Mouse (Mus musculus): ENCODE results near the gene Xpa. TPM values are rescaled to one million over a fixed set of nuclear protein-coding genes. Genes with fewer than 3 reads are reported as not detected.
A peak's percentile ranks its signal among the peaks of the same experiment; 100 is the strongest.

Xpa gene
- total and polyA plus RNA-seq, 2 experiments from 2014 or later = 13.2 to 35.5 TPM

GRCm38 (mm10) chr4:46171761-46172160 lies 24.4 kb downstream of the Xpa start:
- peaks cover 68% of the 10 kb centered on the region for H3K36me3 ChIP-seq (ENCODE audit: insufficient read depth, low read length)
- no peaks in the 10 kb centered on the region for H3K27me3 ChIP-seq (ENCODE audit: insufficient read depth, low read length)
- 89% methylated on average over 7 of the region's 7 CpGs for WGBS
- H3K4me3 ChIP-seq (ENCODE audit: low read depth, low read length) = no peak overlapping the region
- DNase-seq (ENCODE audit: low spot score) (no peak), ATAC-seq (ENCODE audit: low FRiP score) (no peak)
- no peak for TF ChIP-seq CTCF (IDR thresholded peaks at IDR 0.05)
- no peak overlapping the region for H3K4me2 ChIP-seq (ENCODE audit: low read depth, low read length, poor library complexity, severe bottlenecking)
- no peak overlapping the region for H3K27ac ChIP-seq (ENCODE audit: low read depth, low read length)
- no peaks in the 10 kb centered on the region for H3K4me1 ChIP-seq (ENCODE audit: insufficient read depth, low read length)
- H3K9me3 ChIP-seq (ENCODE audit: low read length) = no peaks in the 10 kb centered on the region
- no peak overlapping the region for H3K9ac ChIP-seq (replicated peaks; ENCODE audit: low read length, poor library complexity, severe bottlenecking)

GRCm38 (mm10) chr4:46165831-46166230 lies 30.3 kb downstream of the Xpa start:
- TF ChIP-seq CTCF (IDR thresholded peaks at IDR 0.05) = no peak
- H3K4me1 ChIP-seq (ENCODE audit: insufficient read depth, low read length) = no peaks in the 10 kb centered on the region
- 95% methylated on average over 5 of the region's 5 CpGs for WGBS
- H3K36me3 ChIP-seq (ENCODE audit: insufficient read depth, low read length) = peaks cover 70% of the 10 kb centered on the region
- H3K27ac ChIP-seq (ENCODE audit: low read depth, low read length) = no peak overlapping the region
- H3K27me3 ChIP-seq (ENCODE audit: insufficient read depth, low read length) = no peaks in the 10 kb centered on the region
- no peak for DNase-seq (ENCODE audit: low spot score)
- H3K9ac ChIP-seq (replicated peaks; ENCODE audit: low read length, poor library complexity, severe bottlenecking) = no peak overlapping the region
- no peak overlapping the region for H3K4me3 ChIP-seq (ENCODE audit: low read depth, low read length)
- H3K9me3 ChIP-seq (ENCODE audit: low read length) = no peaks in the 10 kb centered on the region
- no peak for ATAC-seq (ENCODE audit: low FRiP score)
- no peak overlapping the region for H3K4me2 ChIP-seq (ENCODE audit: low read depth, low read length, poor library complexity, severe bottlenecking)

DNA sequence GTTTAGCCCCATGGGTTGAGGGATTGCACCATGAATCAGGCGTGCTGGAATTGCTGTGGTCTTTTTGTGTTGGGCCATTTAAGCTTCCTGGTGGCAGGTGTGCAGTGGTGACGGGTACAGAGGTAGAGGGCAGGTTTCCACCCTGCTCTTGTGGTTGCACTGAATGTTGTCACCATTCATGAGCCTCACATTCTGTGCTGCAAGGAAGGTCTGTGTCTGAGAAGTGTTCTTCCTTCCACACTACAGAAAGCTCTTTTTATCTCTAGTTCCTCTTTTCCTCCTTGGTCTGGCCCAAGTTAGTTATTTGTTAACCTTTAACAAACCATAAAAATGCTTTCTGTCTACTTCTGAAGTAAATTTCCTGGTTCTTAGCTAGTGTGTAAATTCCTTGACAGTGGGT lies 32.1 kb downstream of the Xpa start:
- Histone ChIP-seq H3K4me1 (ENCODE audit: insufficient read depth, low read length) (no peaks in the 10 kb centered on the region), H3K9me3 (ENCODE audit: low read length) (no peaks in the 10 kb centered on the region), H3K36me3 (ENCODE audit: insufficient read depth, low read length) (peaks cover 67% of the 10 kb centered on the region), H3K27ac (ENCODE audit: low read depth, low read length) (no peak overlapping the region), H3K4me3 (ENCODE audit: low read depth, low read length) (no peak overlapping the region), H3K27me3 (ENCODE audit: insufficient read depth, low read length) (no peaks in the 10 kb centered on the region), H3K9ac (replicated peaks; ENCODE audit: low read length, poor library complexity, severe bottlenecking) (no peak overlapping the region), H3K4me2 (ENCODE audit: low read depth, low read length, poor library complexity, severe bottlenecking) (no peak overlapping the region)
- ATAC-seq (ENCODE audit: low FRiP score) (no peak), DNase-seq (ENCODE audit: low spot score) (no peak)
- WGBS = 83% methylated on average over 2 of the region's 2 CpGs
- TF ChIP-seq CTCF (IDR thresholded peaks at IDR 0.05) = no peak

DNA sequence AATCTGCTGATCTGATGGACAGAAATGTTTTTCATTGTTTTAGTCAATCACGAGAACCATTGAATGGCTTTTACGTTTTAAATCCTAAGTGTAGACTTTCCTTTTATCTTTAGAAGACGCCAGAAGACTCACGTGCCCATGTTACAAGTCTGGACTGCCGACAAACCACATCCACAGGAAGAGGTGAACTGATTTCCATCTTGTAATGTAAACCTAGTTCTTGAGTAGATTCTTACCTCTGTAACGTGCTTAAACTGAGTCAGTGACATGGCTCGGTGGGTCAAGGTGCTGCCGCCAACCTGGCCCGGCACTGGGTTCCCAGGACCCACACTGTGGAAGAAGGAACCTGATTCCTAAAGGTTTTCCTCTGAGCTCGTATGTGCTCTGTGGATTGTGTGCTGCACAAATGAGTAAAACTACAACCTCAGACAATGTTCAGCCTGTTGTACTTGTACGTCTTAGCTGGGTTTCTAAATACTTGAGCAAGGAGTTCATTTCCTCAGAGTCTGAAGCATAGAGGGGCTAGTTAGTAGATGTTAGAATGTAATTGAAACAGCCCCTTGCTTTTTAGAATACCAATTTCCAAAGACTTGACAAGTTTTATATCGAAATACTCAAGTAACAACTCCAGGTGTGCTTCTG lies 44.1 kb downstream of the Xpa start:
- Histone ChIP-seq H3K36me3 (ENCODE audit: insufficient read depth, low read length) (peaks cover 59% of the 10 kb centered on the region), H3K4me3 (ENCODE audit: low read depth, low read length) (no peak overlapping the region), H3K4me2 (ENCODE audit: low read depth, low read length, poor library complexity, severe bottlenecking) (no peak overlapping the region), H3K27ac (ENCODE audit: low read depth, low read length) (no peak overlapping the region), H3K27me3 (ENCODE audit: insufficient read depth, low read length) (no peaks in the 10 kb centered on the region), H3K9ac (replicated peaks; ENCODE audit: low read length, poor library complexity, severe bottlenecking) (no peak overlapping the region), H3K4me1 (ENCODE audit: insufficient read depth, low read length) (no peaks in the 10 kb centered on the region), H3K9me3 (ENCODE audit: low read length) (no peaks in the 10 kb centered on the region)
- TF ChIP-seq CTCF (IDR thresholded peaks at IDR 0.05) = no peak
- WGBS = 95% methylated on average over 12 of the region's 12 CpGs
- DNase-seq (ENCODE audit: low spot score) (no peak), ATAC-seq (ENCODE audit: low FRiP score) (no peak)

GRCm38 (mm10) chr4:46146881-46147280 lies 49.2 kb downstream of the Xpa start:
- WGBS = 85% methylated on average over 1 of the region's 1 CpGs
- Histone ChIP-seq H3K4me1 (ENCODE audit: insufficient read depth, low read length) (no peaks in the 10 kb centered on the region), H3K9me3 (ENCODE audit: low read length) (no peaks in the 10 kb centered on the region), H3K4me3 (ENCODE audit: low read depth, low read length) (no peak overlapping the region), H3K27me3 (ENCODE audit: insufficient read depth, low read length) (no peaks in the 10 kb centered on the region), H3K4me2 (ENCODE audit: low read depth, low read length, poor library complexity, severe bottlenecking) (no peak overlapping the region), H3K36me3 (ENCODE audit: insufficient read depth, low read length) (peaks cover 32% of the 10 kb centered on the region), H3K9ac (replicated peaks; ENCODE audit: low read length, poor library complexity, severe bottlenecking) (no peak overlapping the region), H3K27ac (ENCODE audit: low read depth, low read length) (no peak overlapping the region)
- TF ChIP-seq CTCF (IDR thresholded peaks at IDR 0.05) = no peak
- DNase-seq (ENCODE audit: low spot score) (no peak), ATAC-seq (ENCODE audit: low FRiP score) (no peak)

GRCm38 (mm10) chr4:46144323-46144722 lies 51.8 kb downstream of the Xpa start:
- peaks cover 10% of the 10 kb centered on the region for H3K4me1 ChIP-seq (ENCODE audit: insufficient read depth, low read length)
- 70% methylated on average over 3 of the region's 3 CpGs for WGBS

More at GRCm38 (mm10) chr4:46144323-46144722, 51.8 kb downstream of the Xpa start:
- H3K9ac ChIP-seq (replicated peaks; ENCODE audit: low read length, poor library complexity, severe bottlenecking) = no peak overlapping the region
- no peak overlapping the region for H3K4me3 ChIP-seq (ENCODE audit: low read depth, low read length)
- TF ChIP-seq CTCF (IDR thresholded peaks at IDR 0.05) = peak; percentile 50
- DNase-seq (ENCODE audit: low spot score) (no peak), ATAC-seq (ENCODE audit: low FRiP score) (no peak)
- H3K4me2 ChIP-seq (ENCODE audit: low read depth, low read length, poor library complexity, severe bottlenecking) = no peak overlapping the region
- H3K9me3 ChIP-seq (ENCODE audit: low read length) = no peaks in the 10 kb centered on the region
- H3K27me3 ChIP-seq (ENCODE audit: insufficient read depth, low read length) = no peaks in the 10 kb centered on the region
- no peak overlapping the region for H3K27ac ChIP-seq (ENCODE audit: low read depth, low read length)
- peaks cover 15% of the 10 kb centered on the region for H3K36me3 ChIP-seq (ENCODE audit: insufficient read depth, low read length)
